Mouse (Mus musculus) frontal cortex, postnatal 36 days (tissue): ENCODE measurements at regions not wholly inside any gene's neighbourhood (a gene's known extent, or its start where the extent isn't known, plus 50 kb on each side); places are given as distances from the start of the nearest gene placed in this dataset.
"Not testable (repeated sequence)": the region's sequence is repeated elsewhere in the genome, so short reads cannot be mapped to it uniquely, and the experiment has no call there.

Experiments
- DNase-seq, 2 experiments: peaks; one replicate each; pipeline ENCODE4 v3.0.0; 2022; ENCODE audit warnings: low spot score in 2 of 2

- no peak for DNase-seq
These were observed 200.4 kb upstream of the Nhs start for GRCm38 (mm10) chrX:162359767-162360545.

DNA sequence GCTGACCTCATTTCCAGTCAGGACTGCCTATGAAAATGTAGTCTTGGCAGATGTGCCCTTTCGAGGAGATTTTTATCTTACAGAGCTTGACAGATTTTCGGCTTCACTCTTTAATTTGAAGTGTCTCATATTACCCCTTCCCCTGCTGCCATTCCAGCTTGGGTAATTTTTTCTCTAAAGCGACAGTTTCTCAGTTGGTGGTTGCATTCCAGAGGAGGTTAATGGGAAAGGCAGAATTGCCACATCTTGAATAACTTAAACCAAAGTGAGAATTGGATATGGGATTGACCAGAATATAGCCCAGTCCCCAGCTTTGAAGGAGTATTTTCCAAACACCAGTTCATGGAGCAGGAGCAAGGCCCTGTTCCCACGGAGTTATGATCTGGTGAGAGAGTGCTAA is 188.8 kb upstream of the Nhs start:
- DNase-seq = no peak

DNA sequence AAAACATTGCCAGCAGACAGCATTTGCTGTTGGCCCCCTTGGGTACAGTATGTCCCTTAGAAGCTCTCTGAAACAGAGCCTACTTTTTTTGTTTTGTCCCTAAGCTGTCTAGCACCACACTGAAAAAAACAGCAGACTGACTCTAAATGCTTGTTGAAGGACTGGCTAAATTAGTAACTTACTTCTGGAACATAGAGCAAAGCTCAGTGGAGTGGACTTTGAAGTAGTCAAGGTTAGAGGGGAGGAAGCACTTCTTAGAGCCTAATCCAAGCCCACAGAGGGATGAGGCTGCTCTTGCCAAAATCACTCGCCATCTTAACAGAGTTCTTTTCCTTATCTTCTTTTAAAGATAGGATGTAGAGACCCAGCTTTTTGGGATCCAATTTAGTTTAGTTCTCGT is 188.4 kb upstream of the Nhs start:
- DNase-seq = no peak

GRCm38 (mm10) chrX:162345497-162346143 is 186.1 kb upstream of the Nhs start:
- DNase-seq = no peak

DNA sequence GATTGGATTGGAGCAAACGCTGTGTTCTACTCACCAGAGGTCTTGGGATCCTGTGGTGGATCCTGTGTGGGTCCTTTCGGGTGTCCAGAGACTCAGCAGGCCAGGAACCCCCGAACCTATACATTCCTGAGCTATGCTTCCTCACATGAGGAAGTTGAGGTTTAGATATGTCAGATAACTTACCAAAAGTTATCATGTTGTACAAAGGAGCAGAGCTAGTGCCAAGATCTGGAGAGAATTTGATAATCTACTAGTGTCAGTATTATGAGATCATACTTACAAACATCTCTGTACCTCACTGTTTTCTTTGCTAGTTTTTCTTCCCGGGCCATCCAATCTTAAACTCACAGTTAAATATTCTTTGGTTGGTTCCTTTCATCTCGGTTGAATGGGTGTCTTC is 172.6 kb upstream of the Nhs start:
- DNase-seq = no peak

DNA sequence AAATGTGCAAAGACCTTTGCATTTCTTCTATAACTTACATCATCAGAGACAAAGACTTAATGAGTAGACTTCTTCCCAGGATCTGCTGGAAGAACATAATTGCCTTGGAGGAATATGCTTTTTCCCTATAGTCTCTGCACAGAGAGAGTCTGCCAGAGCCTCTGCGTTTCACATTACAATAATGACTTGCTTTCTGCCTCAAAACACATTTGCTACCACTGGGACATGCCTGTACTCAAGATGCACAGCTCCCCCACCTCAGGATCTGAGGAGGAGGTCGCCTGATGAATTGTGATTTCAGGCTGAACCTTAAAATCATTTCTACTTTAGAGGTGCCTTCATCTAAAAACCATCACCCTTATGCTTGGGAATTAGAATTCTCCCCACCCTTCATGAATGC is 148.1 kb upstream of the Nhs start:
- DNase-seq = no peak

GRCm38 (mm10) chrX:162304145-162304544 is 144.6 kb upstream of the Nhs start:
- no peak for DNase-seq

- DNase-seq = no peak
These were observed 143.3 kb upstream of the Nhs start for GRCm38 (mm10) chrX:162302788-162303187.

DNA sequence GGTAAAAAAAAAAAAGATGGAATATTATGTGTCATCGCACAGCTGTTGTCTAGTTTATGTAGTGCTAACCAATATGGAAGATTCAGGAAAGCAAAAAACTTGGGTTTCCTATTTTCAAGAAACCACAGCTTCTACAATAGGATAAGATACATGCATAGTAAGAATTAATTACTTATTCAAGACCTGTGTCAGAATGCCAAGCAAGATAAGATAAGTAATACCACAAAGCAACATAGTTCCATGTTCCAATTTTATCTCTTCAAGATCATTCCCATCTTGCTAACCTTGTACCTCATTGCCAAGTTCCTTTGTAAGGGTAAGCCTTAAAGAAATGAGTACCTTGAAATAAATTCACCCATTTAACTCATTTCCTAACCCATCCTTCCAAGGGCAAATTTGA is 131.7 kb upstream of the Nhs start:
- no peak for DNase-seq

GRCm38 (mm10) chrX:162286155-162286554 is 126.6 kb upstream of the Nhs start:
- DNase-seq = not testable (repeated sequence)

DNA sequence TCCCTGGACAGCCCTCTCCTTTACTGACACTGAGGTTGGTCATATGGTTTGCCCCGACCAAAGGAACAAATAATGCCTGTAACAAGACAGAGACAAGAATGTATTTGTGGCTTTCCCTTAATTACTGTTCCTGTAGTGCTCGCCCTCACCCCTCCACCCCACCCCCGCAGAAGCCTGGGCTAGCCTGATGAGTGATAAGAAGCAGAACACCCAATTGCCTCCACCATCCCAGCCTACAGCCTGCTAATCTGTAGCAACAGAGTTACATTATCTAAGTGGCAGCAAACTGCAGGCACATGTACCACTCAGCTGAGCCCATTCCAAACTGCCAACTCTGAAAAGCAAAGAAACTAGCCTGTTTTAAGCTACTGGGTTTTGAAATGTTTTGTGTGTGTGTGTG is 124.7 kb upstream of the Nhs start:
- DNase-seq = no peak

- no peak for DNase-seq
These were observed 123.2 kb upstream of the Nhs start for GRCm38 (mm10) chrX:162282690-162283089.

- DNase-seq = peak; percentile 51 to 70
These were observed 119.5 kb upstream of the Nhs start for GRCm38 (mm10) chrX:162278834-162279708.

GRCm38 (mm10) chrX:162274581-162274980 is 115.1 kb upstream of the Nhs start:
- DNase-seq = no peak

- no peak for DNase-seq
These were observed 111.7 kb upstream of the Nhs start for GRCm38 (mm10) chrX:162271189-162271588.

GRCm38 (mm10) chrX:162268918-162269317 is 109.4 kb upstream of the Nhs start:
- DNase-seq = no peak

DNA sequence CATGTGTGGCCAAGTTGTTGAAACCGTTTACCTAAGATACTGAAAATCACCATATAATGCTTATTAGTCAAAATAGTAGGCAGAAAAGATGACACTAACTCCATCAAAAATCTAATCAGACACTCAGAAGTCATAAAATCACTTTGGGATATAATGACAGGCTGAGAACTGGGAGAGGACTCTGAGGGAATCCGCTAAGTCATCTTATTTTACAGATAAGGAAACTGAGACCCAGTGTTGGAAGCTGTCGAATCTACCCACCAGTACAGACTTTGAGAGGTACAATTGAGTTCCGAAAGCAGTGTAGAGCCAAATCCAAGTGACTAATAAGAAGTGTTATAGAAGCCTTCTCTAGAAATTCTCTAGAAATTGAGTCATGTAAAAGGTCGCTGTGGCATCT is 108.6 kb upstream of the Nhs start:
- DNase-seq = no peak

DNA sequence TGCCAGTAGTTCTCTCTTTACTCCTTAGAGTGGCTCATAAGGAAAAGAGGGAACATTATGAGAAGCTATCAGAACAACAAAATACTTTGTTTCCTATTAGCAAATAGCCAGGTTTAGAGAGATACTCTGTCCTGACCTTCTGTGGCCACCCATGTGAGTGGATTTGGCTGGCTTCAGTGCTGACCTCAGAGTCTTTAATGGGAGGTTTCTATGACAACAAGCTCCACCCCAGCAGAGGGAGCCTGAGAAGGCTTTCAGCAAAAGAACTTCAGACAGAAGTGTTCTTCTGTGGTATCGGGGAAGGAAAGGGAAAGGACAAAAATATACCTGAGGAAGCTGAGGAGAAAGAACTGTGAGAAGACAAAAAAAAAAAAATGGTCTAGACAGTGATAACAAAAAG is 108.1 kb upstream of the Nhs start:
- peak in 1 of 2 experiments; percentile 1 for DNase-seq

DNA sequence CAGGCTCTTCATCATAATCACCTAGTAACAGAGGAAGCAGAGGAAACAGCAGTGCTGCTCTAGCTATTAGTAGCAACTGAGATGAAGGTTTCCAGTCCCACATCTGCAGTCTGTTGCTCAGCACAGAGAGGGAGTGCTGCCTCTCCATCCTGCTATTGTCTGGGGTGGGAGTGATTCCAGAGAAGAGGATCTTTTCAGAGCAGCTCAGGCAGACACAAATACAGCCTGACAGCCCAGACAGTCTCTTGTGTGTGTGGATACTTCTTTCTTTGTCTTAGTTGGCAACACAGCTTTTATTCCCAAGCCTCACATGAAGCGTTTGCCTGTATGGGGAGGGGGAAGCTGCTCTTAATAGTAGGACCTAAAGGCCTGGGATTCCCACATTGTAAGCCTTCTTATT is 107.2 kb upstream of the Nhs start:
- no peak for DNase-seq

DNA sequence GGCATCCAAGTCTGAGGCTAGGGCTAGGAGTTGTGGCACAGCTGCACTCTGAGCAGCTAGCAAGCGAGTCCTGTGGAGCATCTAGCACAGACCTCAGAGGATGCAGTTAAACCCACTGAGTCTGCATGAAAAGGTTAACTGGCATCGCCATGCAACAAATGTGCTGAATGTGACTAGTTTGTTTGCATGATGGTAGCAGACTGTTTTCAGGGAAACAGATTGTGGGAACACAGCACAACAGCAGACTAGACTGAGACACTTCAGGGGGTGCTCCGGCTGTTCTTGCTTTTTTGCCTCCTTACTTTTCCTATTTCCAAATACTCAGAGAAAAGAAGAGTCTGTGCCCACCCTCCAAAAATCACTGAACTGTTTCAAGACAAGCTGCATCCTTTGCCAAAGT is 97.9 kb upstream of the Nhs start:
- DNase-seq = no peak

GRCm38 (mm10) chrX:162255873-162256272 is 96.3 kb upstream of the Nhs start:
- DNase-seq = no peak

GRCm38 (mm10) chrX:162241291-162241690 is 81.8 kb upstream of the Nhs start:
- no peak for DNase-seq

GRCm38 (mm10) chrX:162235552-162235951 is 76.0 kb upstream of the Nhs start:
- DNase-seq = no peak
